Mouse (Mus musculus): Measurements from ENCODE around the gene Zfhx3.

GRCm38 (mm10) chr8:108422521-108422920, 480.1 kb downstream of the Zfhx3 start:
- TF ChIP-seq CTCF (IDR thresholded peaks at IDR 0.05 in 2 of 3, conservative IDR thresholded peaks at IDR 0.05 in 1 of 3; ENCODE audit: control insufficient read depth in 1 of 3, insufficient read depth in 1 of 3, low read depth in 2 of 3, low read length in 3 of 3, poor library complexity in 1 of 3, severe bottlenecking in 1 of 3) (no peak), POLR2A (IDR thresholded peaks at IDR 0.05; ENCODE audit: control insufficient read depth in 1 of 2, insufficient read depth in 1 of 2, low read depth in 1 of 2, low read length in 2 of 2, poor library complexity in 1 of 2) (no peak), MYC (IDR thresholded peaks at IDR 0.05; ENCODE audit: low read depth, low read length) (no peak), RCOR1 (IDR thresholded peaks at IDR 0.05; ENCODE audit: low read depth, low read length) (no peak), ZMIZ1 (IDR thresholded peaks at IDR 0.05; ENCODE audit: low read depth, low read length) (no peak), POLR2AphosphoS2 (IDR thresholded peaks at IDR 0.05; ENCODE audit: low read length) (no peak), GABPA (IDR thresholded peaks at IDR 0.05; ENCODE audit: low read depth, low read length) (no peak), MAX (IDR thresholded peaks at IDR 0.05; ENCODE audit: low read length) (no peak), TAL1 (IDR thresholded peaks at IDR 0.05; ENCODE audit: low read length) (no peak), EP300 (IDR thresholded peaks at IDR 0.05; ENCODE audit: low read depth in 1 of 2, low read length in 2 of 2) (no peak), GATA1 (IDR thresholded peaks at IDR 0.05; ENCODE audit: low read depth, low read length) (no peak), MEF2A (IDR thresholded peaks at IDR 0.05; ENCODE audit: extremely low read depth, insufficient replicate concordance, low read depth, low read length, poor library complexity, severe bottlenecking) (no peak), KAT2A (conservative IDR thresholded peaks at IDR 0.05; ENCODE audit: low read depth, low read length) (no peak), CHD2 (IDR thresholded peaks at IDR 0.05; ENCODE audit: low read length) (no peak)

Data from MEL (cell line).